Mouse (Mus musculus): Measurements from ENCODE around the gene Sdhaf4.

Sdhaf4 gene

DNA sequence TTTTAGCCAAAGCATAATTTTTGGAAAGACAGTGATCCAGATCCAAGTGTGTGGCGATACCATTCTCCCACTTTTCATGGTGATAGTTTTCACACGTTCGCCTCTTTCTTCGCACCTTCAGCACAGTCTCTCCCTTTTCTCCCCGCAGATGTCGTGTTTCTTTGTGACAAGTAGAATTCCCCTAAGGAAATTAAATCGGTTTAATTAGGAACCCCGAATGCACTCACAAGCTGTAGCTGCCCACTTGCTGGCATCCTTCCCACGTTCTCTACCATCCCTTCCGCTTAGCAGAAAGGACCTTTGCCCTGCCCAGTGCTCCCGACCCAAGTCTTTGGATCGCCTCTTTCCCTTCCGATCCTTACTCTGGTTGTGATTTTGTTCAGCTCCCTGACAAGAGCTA is 51.5 kb downstream of the Sdhaf4 start:
- DNase-seq = no peak

GRCm38 (mm10) chr1:23948778-23949699 is 56.4 kb downstream of the Sdhaf4 start:
- no peak for DNase-seq

DNA sequence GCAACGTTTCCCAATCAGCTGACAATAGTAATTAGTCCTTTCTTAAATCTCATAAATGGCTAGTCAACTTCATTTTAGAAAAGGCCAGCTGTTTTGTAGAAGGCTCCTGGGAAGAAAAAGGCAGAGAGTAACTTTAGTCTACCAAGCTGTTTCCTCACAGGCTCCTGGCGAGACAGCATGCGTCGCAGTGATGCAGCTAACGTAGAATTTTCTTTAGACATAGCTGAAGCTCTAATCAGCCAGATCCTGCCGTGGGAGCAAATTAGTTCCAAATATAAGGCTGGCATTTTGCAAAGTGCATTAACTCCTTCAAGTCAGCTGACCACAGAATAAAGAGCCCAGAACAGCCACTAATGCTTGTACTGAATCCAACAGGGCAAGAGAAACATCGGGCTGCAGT is 57.2 kb downstream of the Sdhaf4 start:
- DNase-seq = no peak
